Mouse (Mus musculus) MN1 (cell line): ENCODE measurements at regions not wholly inside any gene's neighbourhood (a gene's known extent, or its start where the extent isn't known, plus 50 kb on each side); places are given as distances from the start of the nearest gene placed in this dataset.

ENCODE experiments used
- DNase-seq: peaks from one replicate; pipeline ENCODE4 v3.0.0-alpha.2; 2016; ENCODE audit warnings: low spot score

DNA sequence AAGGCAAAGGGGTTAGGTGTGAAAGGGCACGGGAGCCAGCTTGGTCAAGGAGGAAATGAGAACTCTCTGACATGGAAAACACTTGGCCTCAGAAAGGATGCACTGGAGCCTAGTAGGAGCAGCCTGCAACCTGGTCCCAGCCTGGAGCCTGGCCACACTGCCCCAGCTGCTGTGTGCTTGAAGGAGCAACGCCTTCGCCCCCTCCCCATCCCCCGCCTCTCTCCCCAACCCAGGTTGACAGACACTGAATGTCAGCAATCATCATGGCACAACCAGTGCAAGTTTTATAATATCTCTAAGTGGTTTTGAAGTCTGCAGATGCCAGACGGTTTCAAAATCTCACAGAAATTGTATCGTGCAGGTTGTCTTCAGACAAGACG, 417.6 kb downstream of the Cmpk2 start:
- DNase-seq, result no peak

- DNase-seq, result peak; percentile 18
These were observed 417.0 kb downstream of the Cmpk2 start for GRCm38 (mm10) chr12:26885831-26886634.

- no peak for DNase-seq
These were observed 416.1 kb downstream of the Cmpk2 start for GRCm38 (mm10) chr12:26885083-26885482.

DNA sequence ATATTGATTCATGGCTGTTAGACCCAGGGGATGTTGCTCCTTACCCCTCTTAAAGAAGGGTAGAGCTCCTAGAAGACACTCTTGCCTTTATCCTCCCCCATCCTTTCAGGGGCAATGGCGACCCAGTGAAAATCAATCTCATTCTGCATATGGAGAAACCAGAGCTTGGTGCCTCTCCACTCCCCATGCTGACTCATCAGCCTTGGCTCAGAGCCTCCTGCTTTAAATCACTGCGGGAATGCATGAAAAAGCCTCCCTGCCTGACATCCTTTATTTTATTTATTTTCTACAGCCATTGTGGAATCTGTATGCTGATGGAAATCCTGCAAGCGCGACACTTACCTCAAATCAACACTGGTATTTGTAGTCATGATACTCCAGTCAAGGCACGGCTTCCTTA, 415.2 kb downstream of the Cmpk2 start:
- DNase-seq, result peak; percentile 59

DNA sequence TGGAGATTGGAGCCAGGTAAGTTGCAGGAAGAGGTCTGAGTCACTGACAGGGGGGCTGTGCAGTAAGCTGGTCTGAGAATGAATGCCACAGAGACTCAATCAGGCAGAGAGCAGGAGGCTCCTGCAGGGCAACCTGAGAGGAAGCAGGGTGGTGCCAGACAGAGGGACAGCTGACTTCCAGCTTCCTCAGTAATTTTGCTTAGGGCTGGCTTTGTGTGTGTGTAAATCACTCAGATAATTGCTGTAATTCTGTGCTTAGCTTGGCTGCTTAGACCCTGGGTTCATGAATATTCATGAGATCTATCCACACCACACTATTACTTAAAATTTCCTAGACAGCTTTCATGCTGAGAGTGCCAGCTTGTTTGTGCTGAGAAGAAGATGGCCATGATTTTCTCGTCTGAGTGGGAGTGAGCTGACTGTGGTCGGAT, 408.7 kb downstream of the Cmpk2 start:
- DNase-seq, result no peak

DNA sequence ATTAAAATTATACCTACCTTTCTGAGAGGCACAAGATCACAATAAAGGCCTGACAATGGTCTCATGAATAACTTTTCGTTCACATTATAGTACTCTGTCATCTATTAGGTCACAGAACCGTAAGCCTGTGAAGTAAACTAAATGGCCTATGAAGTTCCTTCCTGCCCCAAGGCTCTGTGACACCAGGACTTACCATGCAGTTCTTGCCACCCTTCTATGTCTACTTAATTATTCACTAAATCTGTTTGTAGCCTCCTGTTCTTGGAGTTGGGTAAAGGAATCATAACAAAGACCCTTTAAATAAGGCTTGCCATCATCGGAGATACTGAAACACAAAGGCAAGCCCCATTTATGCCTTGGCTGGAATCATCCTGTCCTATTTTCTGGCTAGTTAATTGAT, 408.3 kb downstream of the Cmpk2 start:
- DNase-seq, result no peak

GRCm38 (mm10) chr12:26872466-26872865, 403.5 kb downstream of the Cmpk2 start:
- DNase-seq, result no peak

DNA sequence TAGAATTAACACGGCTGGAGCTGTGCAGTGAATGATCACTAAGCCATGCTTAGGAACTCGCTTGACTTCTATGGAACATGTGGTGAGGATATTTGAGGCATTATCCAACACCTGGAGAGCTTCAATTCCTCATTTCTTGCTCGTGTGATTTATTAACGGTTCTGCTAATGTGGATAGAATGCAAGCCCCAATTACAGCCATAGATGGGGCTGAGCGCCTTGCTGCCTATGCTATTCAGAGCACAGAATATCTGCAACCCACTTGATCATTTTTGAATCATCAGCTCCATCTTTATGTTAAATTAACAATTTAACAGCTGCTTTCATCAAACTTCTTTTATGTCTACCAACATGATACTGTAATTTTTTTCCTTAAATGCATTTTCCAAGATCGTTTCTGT, 398.7 kb downstream of the Cmpk2 start:
- DNase-seq, result no peak

- peak; percentile 91 for DNase-seq
These were observed 386.1 kb downstream of the Cmpk2 start for GRCm38 (mm10) chr12:26855091-26855516.

GRCm38 (mm10) chr12:26844917-26845316, 375.9 kb downstream of the Cmpk2 start:
- no peak for DNase-seq

- no peak for DNase-seq
These were observed 373.7 kb downstream of the Cmpk2 start for GRCm38 (mm10) chr12:26842696-26843095.

DNA sequence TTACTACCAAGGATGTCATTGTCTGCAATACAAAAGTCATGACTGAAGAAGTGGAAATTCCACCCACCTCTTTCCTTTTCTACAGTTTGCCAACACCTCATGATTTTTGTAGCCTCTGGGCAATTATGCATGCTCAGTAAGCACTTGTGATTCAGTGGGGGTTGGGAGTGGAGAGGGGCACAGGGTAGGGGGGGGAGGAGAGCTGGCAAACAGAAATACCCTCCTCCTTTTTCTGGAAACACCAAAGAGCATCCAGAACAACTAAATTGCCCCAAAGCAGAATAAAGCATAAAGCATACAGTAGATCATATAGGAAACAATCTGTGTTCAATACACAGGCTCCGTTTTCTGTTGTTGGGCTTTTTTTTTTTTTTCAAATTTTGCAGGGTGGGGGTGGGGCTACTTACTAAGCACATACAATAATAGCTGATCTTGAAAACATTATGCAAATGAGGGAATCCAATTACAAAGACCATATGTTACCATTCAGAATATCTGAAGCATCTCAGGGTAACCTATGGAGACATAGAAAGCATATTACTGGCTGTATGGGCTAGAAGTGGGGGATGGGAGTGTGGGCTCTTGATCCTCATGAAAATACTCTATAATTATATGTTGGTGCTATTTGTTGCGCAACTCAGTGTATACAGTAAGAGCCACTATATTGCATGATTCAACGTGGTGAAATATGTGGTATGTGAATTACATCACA, 352.4 kb downstream of the Cmpk2 start:
- no peak for DNase-seq

DNA sequence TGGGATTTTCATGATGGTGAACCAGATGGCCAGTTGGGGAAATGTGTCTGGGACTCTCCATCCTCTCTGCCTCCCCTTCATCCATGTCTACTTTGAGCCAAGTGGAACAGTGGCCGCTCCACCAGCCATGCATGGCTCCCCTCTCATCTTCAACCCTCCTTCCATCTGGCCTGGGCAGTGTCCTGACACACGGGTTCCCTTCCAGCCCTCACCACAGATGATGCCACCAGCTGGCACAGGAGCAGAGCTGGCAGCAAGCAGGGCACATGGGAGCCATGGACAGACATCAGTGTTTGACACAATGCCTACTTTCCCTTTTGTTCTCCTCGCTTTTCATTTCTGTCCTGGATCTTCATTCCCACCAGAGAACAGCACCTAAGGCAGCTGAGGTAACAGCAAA, 348.9 kb downstream of the Cmpk2 start:
- no peak for DNase-seq

GRCm38 (mm10) chr12:26815771-26816170, 346.8 kb downstream of the Cmpk2 start:
- DNase-seq, result no peak

GRCm38 (mm10) chr12:26810565-26811177, 341.7 kb downstream of the Cmpk2 start:
- no peak for DNase-seq

GRCm38 (mm10) chr12:26809670-26810069, 340.7 kb downstream of the Cmpk2 start:
- no peak for DNase-seq

DNA sequence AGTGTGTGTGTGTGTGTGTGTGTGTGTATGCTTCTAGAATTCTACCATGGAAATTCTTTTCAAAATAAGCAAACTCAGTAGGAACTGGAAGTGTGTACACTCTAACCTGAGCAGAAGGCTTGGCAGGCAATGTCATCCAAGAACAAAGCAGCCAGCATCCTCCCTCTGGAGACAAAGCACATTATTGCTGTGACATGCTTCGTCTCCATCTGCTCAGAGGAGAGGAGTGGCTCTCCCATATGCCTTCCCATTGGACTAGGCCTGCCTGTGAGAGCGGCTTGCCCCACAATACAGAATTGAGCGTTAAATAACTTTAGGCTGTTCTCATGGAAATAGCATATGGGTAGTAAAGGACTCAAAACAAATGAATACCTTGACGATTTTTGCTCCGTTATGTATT, 333.5 kb downstream of the Cmpk2 start:
- no peak for DNase-seq

DNA sequence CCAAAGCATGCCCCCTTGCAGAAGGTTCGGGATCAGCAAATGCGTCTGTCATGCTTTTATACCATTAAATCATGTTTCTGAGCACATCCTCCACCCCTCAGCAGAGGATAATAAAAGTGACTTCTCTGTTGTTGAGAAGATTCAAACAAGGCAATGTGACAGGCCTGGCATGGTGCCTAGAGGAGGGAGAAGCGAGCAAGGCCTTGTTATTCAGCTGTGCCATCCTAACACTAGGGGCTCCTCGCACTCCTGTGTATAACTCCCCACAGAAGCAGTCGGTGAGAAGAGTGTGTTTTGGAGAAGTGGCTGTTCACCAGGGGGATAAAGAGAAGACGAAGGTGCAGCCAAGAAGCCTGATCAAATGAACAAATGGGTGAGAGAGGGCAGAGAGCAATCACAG, 330.3 kb downstream of the Cmpk2 start:
- no peak for DNase-seq

DNA sequence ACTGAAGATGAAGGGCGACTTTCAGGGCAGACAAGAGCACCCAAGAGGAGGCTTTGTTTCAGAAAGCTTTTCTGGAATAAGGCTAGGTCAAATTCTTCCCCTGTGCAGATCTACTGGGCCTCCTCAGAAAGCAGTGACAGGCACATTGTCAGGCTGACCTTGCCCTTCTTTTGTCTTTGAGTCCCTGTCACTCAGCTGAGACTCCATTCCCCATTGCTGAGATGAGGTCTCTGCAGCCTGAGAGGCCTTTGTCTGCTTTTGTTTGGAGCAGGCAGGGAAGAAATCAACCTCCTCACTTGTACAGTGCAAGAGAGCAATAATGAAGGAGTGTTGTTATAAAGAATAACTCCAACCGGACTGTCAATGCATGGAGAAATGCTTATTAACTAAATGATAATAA, 327.4 kb downstream of the Cmpk2 start:
- no peak for DNase-seq

DNA sequence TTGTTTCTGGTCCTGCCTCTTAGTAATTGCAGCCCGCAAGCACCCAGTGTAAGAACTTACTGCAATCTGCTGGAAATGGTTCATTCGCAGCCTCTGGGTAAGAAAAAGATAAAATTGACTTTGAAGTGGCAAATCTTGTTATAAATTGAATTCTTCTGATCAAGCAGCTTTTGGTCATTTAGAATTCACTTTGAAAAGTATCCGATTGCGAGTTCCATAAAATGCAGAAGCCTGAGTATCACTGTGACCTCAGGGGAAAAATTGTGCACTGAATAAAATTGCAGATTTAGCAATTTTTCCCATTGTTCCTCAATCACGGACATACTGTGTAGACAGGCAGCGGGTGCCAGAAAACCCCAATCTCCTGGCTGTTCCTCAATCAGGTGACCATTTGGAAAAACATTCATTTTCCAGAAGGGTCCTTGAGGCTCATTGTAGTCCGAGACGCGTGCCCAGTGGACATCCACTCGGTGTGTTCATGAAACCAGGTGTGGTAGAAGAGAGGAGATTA, 320.4 kb downstream of the Cmpk2 start:
- DNase-seq, result no peak

GRCm38 (mm10) chr12:26785550-26785949, 316.5 kb downstream of the Cmpk2 start:
- DNase-seq, result no peak

DNA sequence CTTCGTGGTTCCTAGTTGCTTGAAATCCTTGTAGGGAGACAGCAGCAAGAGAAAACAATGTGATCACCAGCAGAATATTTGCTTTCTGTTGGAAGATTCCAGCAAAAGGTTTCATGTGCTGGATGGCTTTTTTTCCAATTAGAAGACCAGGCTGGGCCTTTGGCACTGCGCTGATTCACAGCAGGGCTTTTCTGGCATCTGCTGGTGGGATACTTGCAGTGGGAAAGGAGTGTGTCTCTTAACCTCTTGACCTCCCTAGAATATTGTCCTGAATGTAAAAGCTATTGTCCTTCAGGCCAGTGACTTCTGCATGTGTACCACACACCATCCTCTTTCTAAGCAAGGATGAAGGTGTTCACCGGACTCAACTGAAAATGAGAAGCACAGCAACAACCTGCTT, 315.4 kb downstream of the Cmpk2 start:
- no peak for DNase-seq

GRCm38 (mm10) chr12:26783800-26784199, 314.8 kb downstream of the Cmpk2 start:
- no peak for DNase-seq
